Mouse (Mus musculus) cortical plate, adult 2 months (tissue): ENCODE data around the gene Zmiz1. TPM values are rescaled to one million over a fixed set of nuclear protein-coding genes. Genes with fewer than 3 reads are reported as not detected.

Source experiments
- H3K27ac ChIP-seq: fragments of 200-500 bp; 2 replicates; pipeline ENCODE4 v1.5.1; 2012; ENCODE audit warnings: low read length, control low read depth, inconsistent platforms; ENCODE audit not compliant: insufficient read depth
- H3K4me1 ChIP-seq: fragments of 200-500 bp; 2 replicates; pipeline ENCODE4 v1.6.1; 2011; ENCODE audit warnings: low read length; ENCODE audit not compliant: control insufficient read depth, insufficient read depth
- H3K4me3 ChIP-seq: fragments of 200-500 bp; 2 replicates; pipeline ENCODE4 v1.5.1; 2011; ENCODE audit warnings: mild to moderate bottlenecking, low read length, control low read depth; ENCODE audit not compliant: insufficient read depth
- CTCF ChIP-seq: fragments of 200-500 bp; IDR thresholded peaks from 2 replicates; pipeline ENCODE4 v1.5.1; 2011; ENCODE audit warnings: mild to moderate bottlenecking, control low read depth, low read length; ENCODE audit not compliant: insufficient read depth; ENCODE audit errors: extremely low read depth
- POLR2A ChIP-seq: fragments of 200-500 bp; IDR thresholded peaks from 2 replicates; pipeline ENCODE4 v1.6.1; 2011; ENCODE audit warnings: mild to moderate bottlenecking, low read length, control low read depth; ENCODE audit not compliant: insufficient read depth; ENCODE audit errors: extremely low read depth
- polyA plus RNA-seq: library from polyadenylated mRNA; depleted of rRNA; stranded (reverse); fragments of >200 nt; gene quantifications from 2 replicates; pipeline ENCODE4 v1.2.3, GENCODE M21; 2012

Zmiz1 gene
- polyA plus RNA-seq, 1 experiment, result 36.9 TPM

GRCm38 (mm10) chr14:25527321-25527720, 68.3 kb downstream of the Zmiz1 start:
- TF ChIP-seq POLR2A (no peak), CTCF (no peak)
- Histone ChIP-seq H3K4me1 (peaks cover 8% of the 10 kb centered on the region), H3K27ac (no peak overlapping the region), H3K4me3 (no peak overlapping the region)

DNA sequence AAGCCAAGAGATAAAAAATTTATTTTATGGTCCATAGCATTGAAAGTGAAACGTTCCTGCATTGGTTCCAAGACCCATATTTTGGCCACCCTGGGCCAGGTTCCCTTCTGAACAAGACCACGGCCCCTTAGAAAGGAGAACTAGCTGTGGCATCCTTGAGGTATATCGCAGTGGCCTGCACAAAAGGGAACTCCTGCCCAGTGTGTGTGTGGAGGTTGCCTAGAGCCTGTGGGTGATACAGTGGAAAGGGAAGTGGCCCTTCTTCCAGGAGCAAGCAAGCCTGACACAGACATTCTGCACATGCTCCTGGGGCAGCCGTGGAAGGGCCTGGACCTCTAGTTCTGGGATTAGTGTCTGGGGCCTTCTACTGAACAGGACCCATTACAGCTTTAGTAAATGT, 71.4 kb downstream of the Zmiz1 start:
- Histone ChIP-seq H3K27ac (no peak overlapping the region), H3K4me3 (no peak overlapping the region), H3K4me1 (peaks cover 12% of the 10 kb centered on the region)
- TF ChIP-seq CTCF, result no peak
- TF ChIP-seq POLR2A, result no peak

DNA sequence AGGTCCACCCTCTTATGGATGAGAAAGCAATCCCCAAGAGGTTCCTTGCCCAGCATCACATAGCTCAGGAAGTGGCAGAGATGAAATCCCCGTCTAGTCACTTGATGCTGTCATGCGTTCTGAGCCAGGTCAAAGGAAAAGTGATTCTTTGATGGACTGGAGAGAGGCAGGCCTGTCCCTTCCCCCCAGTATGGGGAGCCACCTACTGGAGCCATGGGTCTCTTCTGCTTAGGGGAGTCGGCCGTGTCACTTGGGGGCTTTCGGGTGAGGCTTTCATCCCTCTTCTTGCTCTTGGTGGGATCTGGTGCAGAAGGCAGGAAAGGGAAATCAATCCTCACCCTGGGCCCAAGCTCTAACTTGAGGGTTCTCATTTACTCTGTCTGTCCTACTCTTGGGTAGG, 71.8 kb downstream of the Zmiz1 start:
- no peak overlapping the region for H3K4me3 ChIP-seq
- H3K4me1 ChIP-seq, result peaks cover 12% of the 10 kb centered on the region
- TF ChIP-seq CTCF (no peak), POLR2A (no peak)
- H3K27ac ChIP-seq, result no peak overlapping the region

DNA sequence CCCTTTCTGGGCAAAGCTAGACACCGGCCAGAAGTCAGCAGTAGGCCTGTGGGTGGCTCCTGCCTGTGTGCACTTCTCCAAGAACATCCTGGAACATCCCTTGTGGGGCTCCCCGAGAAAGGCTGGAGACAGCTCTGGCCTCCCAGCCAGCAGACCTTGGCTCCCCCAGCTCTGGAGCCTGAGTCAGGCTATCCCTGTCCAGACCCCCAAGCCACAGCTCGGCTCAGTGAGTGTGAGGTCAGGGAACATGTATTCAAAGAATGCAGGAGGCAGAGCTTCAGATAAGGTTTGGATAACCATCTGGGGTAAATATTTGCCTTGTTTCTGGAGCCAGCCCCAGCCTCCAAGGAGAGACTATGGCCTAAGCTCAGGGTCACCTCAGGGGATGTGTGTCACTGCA, 74.0 kb downstream of the Zmiz1 start:
- Histone ChIP-seq H3K4me1 (peaks cover 6% of the 10 kb centered on the region; the same call in 1 of the 2 replicates), H3K27ac (no peak overlapping the region), H3K4me3 (no peak overlapping the region)
- TF ChIP-seq CTCF (no peak), POLR2A (no peak)

GRCm38 (mm10) chr14:25533631-25534395, 74.8 kb downstream of the Zmiz1 start:
- Histone ChIP-seq H3K4me3 (no peak overlapping the region), H3K4me1 (peaks cover 6% of the 10 kb centered on the region; the same call in 1 of the 2 replicates), H3K27ac (no peak overlapping the region)
- TF ChIP-seq POLR2A (no peak), CTCF (no peak)

GRCm38 (mm10) chr14:25534396-25534769, 75.4 kb downstream of the Zmiz1 start:
- Histone ChIP-seq H3K27ac (no peak overlapping the region), H3K4me1 (peaks cover 6% of the 10 kb centered on the region; the same call in 1 of the 2 replicates), H3K4me3 (no peak overlapping the region)
- TF ChIP-seq POLR2A (no peak), CTCF (no peak)

DNA sequence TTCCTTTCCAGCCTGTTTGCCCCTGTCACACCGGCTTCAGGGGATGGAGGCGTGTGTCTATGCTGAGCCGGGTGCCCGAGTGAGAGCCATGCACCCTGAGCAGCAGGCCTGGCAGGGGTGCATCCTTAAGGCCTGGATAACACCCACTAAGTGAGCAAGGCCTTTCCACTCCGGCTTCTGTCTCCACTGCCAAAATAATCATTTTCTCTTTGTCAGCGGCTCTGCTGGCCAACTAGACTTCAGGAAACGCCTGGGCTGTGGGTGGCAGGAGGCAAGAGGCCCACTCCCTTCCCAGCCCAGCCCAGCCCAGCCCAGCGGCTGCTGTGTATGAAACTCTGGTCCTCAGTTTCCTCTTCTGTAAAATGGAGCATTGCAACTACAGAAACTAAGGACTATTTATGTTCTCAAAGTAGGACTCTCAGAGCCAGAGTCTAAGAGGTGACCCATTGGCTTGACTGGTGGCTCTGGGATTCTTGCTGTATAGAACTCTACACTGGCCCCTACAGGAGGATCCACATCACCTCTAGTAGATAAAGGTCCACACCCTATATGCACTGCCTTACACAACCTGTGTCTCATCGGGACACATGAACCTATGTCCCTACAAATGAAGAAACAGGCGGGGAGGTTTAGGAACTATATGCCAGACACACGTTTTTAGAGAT, 76.1 kb downstream of the Zmiz1 start:
- Histone ChIP-seq H3K4me1 (peaks cover 6% of the 10 kb centered on the region; the same call in 1 of the 2 replicates), H3K4me3 (no peak overlapping the region), H3K27ac (no peak overlapping the region)
- TF ChIP-seq POLR2A (no peak), CTCF (no peak)

DNA sequence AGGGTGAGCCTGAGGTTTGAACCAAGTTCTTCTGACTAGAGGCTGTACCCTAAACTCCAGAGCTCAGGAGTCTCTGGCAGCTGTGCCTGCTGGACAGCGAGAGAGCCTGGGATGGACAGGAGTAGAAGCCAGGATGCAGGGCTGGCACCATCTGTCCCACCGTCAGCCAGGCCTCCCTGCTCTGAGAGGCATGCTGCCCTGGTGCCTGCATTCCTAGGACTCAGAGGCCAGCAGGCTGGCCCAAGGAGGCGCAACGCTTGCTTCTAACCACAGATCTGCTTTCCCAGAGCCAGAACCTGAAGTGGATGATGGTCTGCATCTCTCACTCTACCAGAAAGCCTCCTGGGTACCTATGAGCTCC, 76.6 kb downstream of the Zmiz1 start:
- H3K27ac ChIP-seq, result no peak overlapping the region
- no peak for TF ChIP-seq CTCF
- TF ChIP-seq POLR2A, result no peak
- H3K4me3 ChIP-seq, result no peak overlapping the region
- H3K4me1 ChIP-seq, result peaks cover 6% of the 10 kb centered on the region; the same call in 1 of the 2 replicates

GRCm38 (mm10) chr14:25536476-25536875, 77.5 kb downstream of the Zmiz1 start:
- Histone ChIP-seq H3K4me1 (peaks cover 4% of the 10 kb centered on the region; the same call in 1 of the 2 replicates), H3K4me3 (no peak overlapping the region), H3K27ac (no peak overlapping the region)
- TF ChIP-seq POLR2A, result no peak
- no peak for TF ChIP-seq CTCF

- Histone ChIP-seq H3K4me3 (no peak overlapping the region), H3K27ac (no peak overlapping the region), H3K4me1 (peaks cover 4% of the 10 kb centered on the region; the same call in 1 of the 2 replicates)
- TF ChIP-seq CTCF (no peak), POLR2A (no peak)
Measured at GRCm38 (mm10) chr14:25537351-25537750, 78.4 kb downstream of the Zmiz1 start.
